Comparison of ENCODE assay signal across 8 mouse cellular contexts in the genomic region with DNA sequence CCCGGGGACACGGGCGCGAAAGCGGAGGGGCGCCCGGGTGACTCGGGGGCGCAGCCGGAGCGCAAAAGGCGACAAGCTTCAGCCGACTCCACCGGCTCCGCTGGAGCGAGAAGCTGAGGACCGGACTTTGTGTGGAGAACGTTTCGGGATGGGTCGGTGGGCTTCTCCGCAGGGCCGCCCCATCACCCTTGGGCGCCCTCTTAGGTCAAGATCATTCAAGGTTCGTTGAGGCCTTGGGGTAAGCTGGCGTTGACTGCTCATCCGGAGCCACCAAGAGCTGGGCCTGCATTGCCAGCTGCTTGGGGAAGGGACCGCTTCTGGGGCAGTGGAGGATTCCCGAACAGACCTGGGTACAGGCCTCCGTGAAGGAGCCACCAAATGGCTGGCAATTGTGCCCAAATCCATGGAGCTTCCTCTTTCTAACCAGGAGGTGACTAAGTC. TPM values are rescaled to one million over a fixed set of nuclear protein-coding genes. Genes with fewer than 3 reads are reported as not detected.
DNase-seq lines count a peak whose midpoint lies in the region; ATAC-seq lines count a peak whose summit lies in the region.

No protein-coding gene starts in this region.

- 0 out of 2 replicates have a peak overlapping the region, but pooled peaks have one; percentile 58 for H3K27ac ChIP-seq in neural tube, embryonic 11.5 days (ENCODE audit: low read depth, low read length)
- H3K27ac ChIP-seq in embryonic facial prominence, embryonic 13.5 days = peak overlapping the region; percentile 87
- peak overlapping the region; percentile 73 for H3K27ac ChIP-seq in intestine, embryonic 15.5 days
- H3K27ac ChIP-seq in midbrain, embryonic 12.5 days (replicated peaks) = peak overlapping the region; percentile 25; the same call in 1 of the 2 replicates

- peak; percentile 57 for DNase-seq in neural tube, embryonic 11.5 days (ENCODE audit: low spot score)
- no peak for DNase-seq in neural tube, embryonic 10.5 days (ENCODE audit: extremely low spot score, low spot score)
- no peak for DNase-seq in right cerebral cortex, adult 2 months (ENCODE audit: low spot score in 2 of 2)
- DNase-seq in layer of hippocampus, adult 9-10 months (ENCODE audit: low spot score) = no peak

- peak overlapping the region; percentile 52 for H3K4me3 ChIP-seq in neural tube, embryonic 11.5 days (ENCODE audit: low read depth, low read length)
- H3K4me3 ChIP-seq in embryonic facial prominence, embryonic 13.5 days = peak overlapping the region; percentile 68
- peak overlapping the region; percentile 60 for H3K4me3 ChIP-seq in intestine, embryonic 15.5 days (replicated peaks)
- H3K4me3 ChIP-seq in midbrain, embryonic 12.5 days = peak overlapping the region; percentile 53

- H3K36me3 ChIP-seq in neural tube, embryonic 11.5 days (ENCODE audit: control insufficient read depth, insufficient read depth, low read length) = no peaks in the 10 kb centered on the region
- peaks cover 23% of the 10 kb centered on the region for H3K36me3 ChIP-seq in embryonic facial prominence, embryonic 13.5 days
- no peaks in the 10 kb centered on the region for H3K36me3 ChIP-seq in intestine, embryonic 15.5 days
- H3K36me3 ChIP-seq in midbrain, embryonic 12.5 days = no peaks in the 10 kb centered on the region

- peak; percentile 39; the same call in 1 of the 2 replicates for ATAC-seq in neural tube, embryonic 11.5 days (ENCODE audit: insufficient read depth, low FRiP score, low TSS enrichment)
- ATAC-seq in embryonic facial prominence, embryonic 13.5 days (ENCODE audit: insufficient number of reproducible peaks, insufficient read depth, low FRiP score, low TSS enrichment, low read depth) = no peak
- ATAC-seq in intestine, embryonic 15.5 days = peak; percentile 48
- ATAC-seq in midbrain, embryonic 12.5 days (ENCODE audit: low FRiP score, low read depth) = 0 out of 2 replicates have a peak, but pooled peaks have one; percentile 8
- no peak for ATAC-seq in CD4-positive, CD25-positive, alpha-beta regulatory T cell, adult 4 months

- H3K9me3 ChIP-seq in neural tube, embryonic 11.5 days (ENCODE audit: control insufficient read depth, low read length) = no peaks in the 10 kb centered on the region
- no peaks in the 10 kb centered on the region for H3K9me3 ChIP-seq in embryonic facial prominence, embryonic 13.5 days
- no peaks in the 10 kb centered on the region for H3K9me3 ChIP-seq in intestine, embryonic 15.5 days
- H3K9me3 ChIP-seq in midbrain, embryonic 12.5 days = no peaks in the 10 kb centered on the region

- 3% methylated on average over 21 of the region's 29 CpGs for WGBS in neural tube, embryonic 11.5 days
- 4% methylated on average over 29 of the region's 29 CpGs for WGBS in embryonic facial prominence, embryonic 13.5 days
- 5% methylated on average over 29 of the region's 29 CpGs for WGBS in intestine, embryonic 15.5 days
- 2% methylated on average over 29 of the region's 29 CpGs for WGBS in midbrain, embryonic 12.5 days

- no peaks in the 10 kb centered on the region; the same call in 1 of the 2 replicates for H3K27me3 ChIP-seq in neural tube, embryonic 11.5 days (ENCODE audit: control insufficient read depth, insufficient read depth, low read length)
- peaks cover 5% of the 10 kb centered on the region; the same call in 1 of the 2 replicates for H3K27me3 ChIP-seq in embryonic facial prominence, embryonic 13.5 days
- H3K27me3 ChIP-seq in intestine, embryonic 15.5 days (replicated peaks) = peaks cover 13% of the 10 kb centered on the region
- peaks cover 32% of the 10 kb centered on the region for H3K27me3 ChIP-seq in midbrain, embryonic 12.5 days

- peak overlapping the region; percentile 90 for H3K4me2 ChIP-seq in neural tube, embryonic 11.5 days (ENCODE audit: low read depth)
- H3K4me2 ChIP-seq in embryonic facial prominence, embryonic 13.5 days = peak overlapping the region; percentile 85
- peak overlapping the region; percentile 87 for H3K4me2 ChIP-seq in intestine, embryonic 15.5 days (replicated peaks)
- H3K4me2 ChIP-seq in midbrain, embryonic 12.5 days (replicated peaks) = peak overlapping the region; percentile 85

- H3K9ac ChIP-seq in neural tube, embryonic 11.5 days (ENCODE audit: low read length) = peak overlapping the region; percentile 80
- peak overlapping the region; percentile 91 for H3K9ac ChIP-seq in embryonic facial prominence, embryonic 13.5 days
- H3K9ac ChIP-seq in intestine, embryonic 15.5 days = peak overlapping the region; percentile 78
- peak overlapping the region; percentile 77 for H3K9ac ChIP-seq in midbrain, embryonic 12.5 days (replicated peaks)

- H3K4me1 ChIP-seq in neural tube, embryonic 11.5 days (ENCODE audit: control insufficient read depth, insufficient read depth, low read length) = 0 out of 2 replicates have a peak, but pooled peaks cover 2% of the 10 kb centered on the region
- peaks cover 21% of the 10 kb centered on the region for H3K4me1 ChIP-seq in embryonic facial prominence, embryonic 13.5 days
- peaks cover 7% of the 10 kb centered on the region; the same call in 1 of the 2 replicates for H3K4me1 ChIP-seq in intestine, embryonic 15.5 days (replicated peaks)
- H3K4me1 ChIP-seq in midbrain, embryonic 12.5 days = peaks cover 21% of the 10 kb centered on the region

RNA-seq across cellular contexts. Expression of a gene that starts 0.5 kb away (rescaled TPM):
- polyA plus RNA-seq in neural tube, embryonic 11.5 days (2014; fragmentation: Nextera tagmentation; extraction: Ambion mirVana) = 4.1 and 5.1 TPM in 2 replicates
- 6.8 and 7.5 TPM in 2 replicates for polyA plus RNA-seq in embryonic facial prominence, embryonic 13.5 days (2015; fragmentation: Nextera tagmentation; extraction: Ambion mirVana)
- polyA plus RNA-seq in intestine, embryonic 15.5 days (2015; fragmentation: Nextera tagmentation; extraction: Ambion mirVana) = 1.7 and 2.2 TPM in 2 replicates
- polyA plus RNA-seq in midbrain, embryonic 12.5 days (2016; fragmentation: Nextera tagmentation; extraction: Ambion mirVana) = 5.6 and 6.8 TPM in 2 replicates
- under 1 TPM; 0.29 to 0.32 TPM for polyA plus RNA-seq in CD4-positive, CD25-positive, alpha-beta regulatory T cell, adult 4 months (2017; shearing (Covaris generic))

Comparison
In these comparisons a context has a peak if more than half of its experiments do, and no peak if none do; other contexts are left out.
1. ATAC-seq: peak in neural tube, embryonic 11.5 days (single experiment), intestine, embryonic 15.5 days (single experiment) and midbrain, embryonic 12.5 days (single experiment); none in embryonic facial prominence, embryonic 13.5 days (single experiment) and CD4-positive, CD25-positive, alpha-beta regulatory T cell, adult 4 months (single experiment).
2. H3K27ac ChIP-seq: peak in every context shown above with its lines; median percentile 87 in embryonic facial prominence, embryonic 13.5 days; 73 in intestine, embryonic 15.5 days; 58 in neural tube, embryonic 11.5 days; 25 in midbrain, embryonic 12.5 days.
3. Peak in every context shown above with its lines, with median percentiles within 50 percentile points of each other: H3K4me2 ChIP-seq, H3K4me3 ChIP-seq and H3K9ac ChIP-seq.